Mouse (Mus musculus): ENCODE measurements around the gene Cdc20b. TPM values are rescaled to one million over a fixed set of nuclear protein-coding genes. Genes with fewer than 3 reads are reported as not detected.

Gene Cdc20b
- total RNA-seq, 2 experiments from 2014 or later = not detected

DNA sequence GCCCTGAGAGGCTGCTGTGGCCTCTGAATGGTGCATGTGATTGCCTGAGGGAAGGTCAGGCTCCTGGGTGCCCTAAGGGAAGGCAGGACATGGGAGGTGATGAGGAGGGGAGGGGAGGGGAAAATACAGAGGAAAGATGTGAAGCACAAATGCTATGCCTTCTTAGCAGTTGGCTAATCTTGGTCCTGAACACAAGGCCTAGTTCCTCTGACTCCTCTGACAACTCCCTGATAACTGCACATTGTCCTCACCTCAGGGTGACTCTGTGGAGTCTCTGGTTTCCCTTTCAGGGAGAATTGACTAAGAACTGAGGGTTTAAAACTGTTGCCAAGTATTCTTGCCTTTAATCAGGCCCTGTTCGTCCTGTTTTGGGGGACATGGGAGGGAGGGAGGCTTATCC is 59.7 kb downstream of the Cdc20b start:
- no peak for DNase-seq (ENCODE audit: low spot score)

DNA sequence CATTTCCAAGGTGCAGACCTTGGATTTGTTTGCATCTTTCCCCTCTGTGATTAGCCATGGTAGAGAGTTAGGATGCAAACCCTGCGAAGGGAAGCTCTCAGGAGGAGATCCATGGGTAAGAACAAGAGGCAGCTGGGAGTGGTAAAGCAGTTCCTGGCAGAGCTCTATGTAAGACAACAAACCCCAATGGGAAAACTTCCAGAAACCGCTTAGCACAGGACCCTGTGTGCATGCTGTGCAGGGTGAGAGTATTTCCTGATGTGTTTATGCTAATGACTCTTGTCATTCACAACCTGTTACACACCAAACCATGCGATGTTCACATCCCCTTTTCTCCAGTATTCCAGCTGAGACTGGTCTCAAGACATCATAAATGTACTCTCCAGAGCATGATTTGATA is 62.1 kb downstream of the Cdc20b start:
- DNase-seq (ENCODE audit: low spot score) = no peak

DNA sequence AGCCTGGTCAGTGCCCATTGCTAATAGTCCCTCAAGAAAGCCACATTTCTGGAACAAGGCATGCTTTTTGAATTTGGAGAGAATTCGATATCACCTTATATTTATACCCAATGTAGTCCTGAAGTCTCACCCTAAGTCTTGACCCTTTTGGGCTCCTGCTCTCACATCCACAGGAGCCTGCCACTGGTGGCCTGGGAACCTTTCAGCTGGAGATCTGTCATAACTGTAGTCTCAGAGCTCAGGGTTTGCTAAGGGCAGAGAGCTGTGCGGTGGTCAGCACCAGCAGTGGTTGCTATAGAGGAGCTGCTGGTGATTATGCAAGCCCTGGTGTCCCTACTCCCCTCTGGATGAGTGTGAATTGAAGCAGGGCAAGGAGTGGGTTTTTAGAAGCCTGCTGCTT is 63.5 kb downstream of the Cdc20b start:
- no peak for DNase-seq (ENCODE audit: low spot score)

DNA sequence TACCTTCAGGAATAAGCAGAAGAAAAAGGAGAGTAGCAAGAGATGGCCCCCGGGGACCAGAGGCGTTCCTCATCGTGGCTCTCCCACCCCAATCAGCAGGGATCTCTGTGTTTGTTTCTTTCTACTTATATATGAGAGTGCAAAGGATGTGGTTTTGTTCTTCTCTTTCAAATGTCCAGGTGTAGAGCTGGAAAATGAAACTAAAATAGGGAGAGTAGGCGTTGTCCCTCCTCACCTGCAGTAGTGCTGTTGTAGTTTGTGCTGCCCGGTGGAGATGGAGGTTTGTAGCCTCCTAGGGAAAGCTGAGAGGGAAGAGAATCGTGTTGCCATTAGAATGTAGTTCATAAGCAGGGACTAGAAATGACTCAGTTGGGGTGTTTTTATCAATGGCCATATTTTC is 66.0 kb downstream of the Cdc20b start, which contains the start of gene Gzma:
Gene Gzma, minus strand, starts transcription at position 103 of the 400 bp plus-strand sequence.
- DNase-seq (ENCODE audit: low spot score) = no peak

DNA sequence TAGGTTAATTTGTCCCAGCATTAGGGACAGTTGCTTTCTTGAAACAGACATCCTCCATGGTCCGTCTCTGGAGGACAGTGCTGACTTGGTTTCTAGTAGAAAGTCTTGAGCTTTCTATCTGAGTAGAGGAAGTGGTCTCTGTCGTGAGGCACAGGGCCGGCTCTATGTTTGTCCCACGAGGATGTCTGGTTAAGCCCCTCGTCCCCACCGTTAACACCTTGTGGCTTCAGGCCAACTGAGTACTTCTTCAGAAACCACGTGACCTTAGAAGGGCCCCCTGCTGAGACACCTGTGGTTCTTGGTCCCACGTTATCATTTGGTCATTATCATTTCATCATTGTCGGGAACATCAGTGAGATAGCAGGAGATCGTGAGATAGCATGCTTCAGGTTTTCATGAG is 66.9 kb downstream of the Cdc20b start:
- no peak for DNase-seq (ENCODE audit: low spot score)

DNA sequence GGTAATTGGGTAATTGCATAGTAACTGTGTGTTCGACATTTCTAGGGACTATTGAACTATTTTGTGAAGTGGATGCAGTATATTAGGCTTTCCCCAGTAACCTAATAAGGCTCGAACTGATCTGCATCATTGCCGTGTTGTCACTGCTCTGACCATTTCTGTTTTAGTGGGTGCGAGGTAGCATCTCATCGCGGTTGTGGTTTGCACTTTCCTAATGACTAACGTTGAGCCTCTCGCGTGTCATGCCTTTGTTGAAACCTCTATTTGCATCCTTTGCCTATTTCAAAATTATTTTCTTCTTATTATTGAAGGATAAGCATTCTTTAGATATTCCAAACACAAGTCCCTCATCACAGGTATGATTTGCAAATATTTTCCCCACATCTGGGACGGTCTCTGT is 69.8 kb downstream of the Cdc20b start:
- DNase-seq (ENCODE audit: low spot score) = no peak

DNA sequence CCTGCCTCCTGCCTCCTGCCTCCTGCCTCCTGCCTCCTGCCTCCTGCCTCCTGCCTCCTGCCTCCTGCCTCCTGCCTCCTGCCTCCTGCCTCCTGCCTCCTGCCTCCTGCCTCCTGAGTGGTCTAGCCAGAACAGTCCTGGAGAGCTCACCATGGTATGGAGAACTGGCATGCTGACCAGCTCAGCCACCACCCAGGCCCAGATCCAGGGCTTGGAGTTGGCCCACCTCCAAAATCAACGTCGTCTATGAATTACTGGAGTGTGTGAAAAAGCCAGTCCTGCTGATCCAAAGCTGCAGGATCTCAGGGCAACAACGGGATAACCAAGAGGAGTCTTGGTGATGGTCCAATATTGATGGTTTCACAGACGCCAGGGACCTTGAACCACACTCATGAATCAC is 84.1 kb downstream of the Cdc20b start:
- no peak for DNase-seq (ENCODE audit: low spot score)

DNA sequence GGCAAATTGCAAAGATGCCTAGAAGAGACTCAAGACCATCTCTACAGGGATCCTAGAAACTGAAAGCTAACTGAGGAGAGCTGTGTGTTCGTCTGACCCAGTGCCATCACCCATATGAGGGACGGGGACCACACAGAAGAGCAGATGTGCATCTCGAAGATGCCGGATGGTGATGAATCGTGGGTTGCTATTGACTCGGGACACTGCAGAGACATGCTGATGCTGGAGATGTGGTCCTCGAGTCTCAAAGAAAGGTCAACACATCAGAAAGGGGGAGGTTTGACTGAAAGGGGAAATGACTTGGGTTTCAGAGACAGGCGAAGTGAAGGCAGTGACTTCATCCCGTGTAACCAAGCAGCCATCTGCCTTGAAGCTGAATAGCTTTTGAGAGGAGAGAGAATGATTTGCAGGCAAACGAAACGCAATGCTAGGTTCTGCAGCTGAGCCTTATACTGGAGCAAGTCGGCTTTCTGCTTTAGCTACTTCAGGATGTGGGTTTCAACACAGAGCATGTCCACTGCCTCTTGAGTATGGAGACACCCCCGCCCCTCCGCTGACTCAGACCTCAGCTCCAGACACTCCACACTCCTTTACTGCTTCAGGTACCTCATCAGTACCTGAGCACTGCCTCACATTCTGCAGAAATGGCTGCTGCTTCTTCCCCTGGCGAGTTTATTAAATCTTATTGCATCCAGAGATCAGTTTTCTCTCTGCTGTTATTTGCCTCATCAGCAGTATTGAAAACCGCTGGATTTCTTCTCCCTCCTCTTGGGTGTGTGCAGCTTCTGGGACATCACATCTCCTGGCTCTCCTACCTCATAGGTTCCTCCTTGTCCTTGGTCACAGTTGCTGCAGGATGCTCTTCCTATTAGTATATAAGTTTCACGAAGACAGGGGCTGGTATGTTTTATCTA is 85.7 kb downstream of the Cdc20b start:
- no peak for DNase-seq (ENCODE audit: low spot score)

DNA sequence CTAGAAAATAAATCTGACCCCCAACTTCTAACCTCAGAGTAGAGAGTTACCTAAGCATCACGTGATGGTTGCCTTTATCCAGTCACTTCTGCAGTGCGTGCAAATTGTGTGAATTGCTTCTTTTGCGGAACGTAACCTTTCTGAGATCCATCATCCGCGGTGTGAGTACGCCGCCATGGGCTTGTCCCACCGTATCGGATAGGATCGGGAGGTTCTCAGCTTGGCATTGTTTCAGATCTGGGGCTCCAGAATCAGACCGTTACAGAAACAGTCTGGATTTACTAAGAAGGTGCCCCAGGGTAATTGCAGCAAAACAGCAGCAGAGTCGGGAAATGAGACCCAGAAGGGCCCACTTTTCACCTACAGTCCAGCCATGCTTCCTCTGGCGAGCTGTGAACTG is 86.4 kb downstream of the Cdc20b start:
- DNase-seq (ENCODE audit: low spot score) = no peak

DNA sequence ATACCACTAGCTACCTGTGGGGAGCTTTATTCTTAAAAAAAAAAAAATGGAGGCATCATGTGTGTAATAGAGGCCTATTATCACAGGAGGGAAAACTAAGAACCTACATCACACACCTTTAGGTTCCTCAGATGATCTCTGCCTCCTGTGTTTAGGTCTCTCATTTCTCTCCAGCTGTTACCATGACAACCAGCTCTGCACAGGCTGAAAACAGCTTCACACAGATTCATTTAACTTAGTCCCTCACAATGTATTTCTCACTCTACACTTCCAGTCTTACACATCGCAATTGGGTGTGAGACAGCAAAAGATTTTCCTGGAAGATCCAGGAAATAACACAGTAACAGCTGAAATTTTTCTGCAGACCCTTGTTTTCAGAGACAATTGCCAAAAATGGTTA is 95.1 kb downstream of the Cdc20b start:
- no peak for DNase-seq (ENCODE audit: low spot score)

DNA sequence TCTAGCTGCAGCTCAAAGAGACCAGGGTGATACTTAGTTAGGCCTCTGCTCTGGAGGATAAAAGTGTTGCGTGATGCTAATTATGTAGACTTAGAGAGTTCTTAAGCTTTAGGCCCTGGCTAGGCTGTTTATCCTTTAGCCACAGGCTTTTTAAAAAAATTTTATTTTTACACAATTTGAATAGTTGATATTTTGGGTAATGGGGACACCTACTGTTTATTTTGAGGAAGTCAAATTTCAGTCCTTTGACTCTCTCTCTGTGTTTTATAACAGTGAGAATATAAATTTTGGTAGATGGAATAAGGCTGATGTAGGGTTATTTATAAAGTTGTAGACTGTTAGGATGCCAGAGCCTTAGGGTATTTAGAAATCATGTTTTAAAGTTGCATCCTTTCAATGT is 104.7 kb downstream of the Cdc20b start:
- DNase-seq (ENCODE audit: low spot score) = no peak

Small RNAs within 50 kb of the gene (microRNA-seq; reads per million reads assigned to microRNA genes)
- gene Mir449a (3.1 reads per million), gene Mir449b (not detected), gene Mir449c (not detected)

Other genes starting within 250 kb of the Cdc20b start
- 10 to 100 TPM; 34.2 to 53.9 TPM for gene Plpp1, start 234.3 kb upstream of the Cdc20b start, total RNA-seq (2021)
- gene Mtrex, start 107.7 kb upstream of the Cdc20b start, total RNA-seq (2021) = 10 to 100 TPM; 28.4 to 30.8 TPM
- 10 to 100 TPM; 15.4 to 15.8 TPM for gene Dhx29, start 107.7 kb upstream of the Cdc20b start, total RNA-seq (2021)
- gene Ccno, start 47.3 kb upstream of the Cdc20b start, total RNA-seq (2021) = not detected
- not detected for gene Mcidas, start 41.3 kb upstream of the Cdc20b start, total RNA-seq (2021)
- 1 to 10 TPM; 4.2 to 4.9 TPM for gene Gpx8, start 11.3 kb downstream of the Cdc20b start, total RNA-seq (2021)
- not detected for gene Gzma, start 65.9 kb downstream of the Cdc20b start, total RNA-seq (2021)
- gene Esm1, start 174.5 kb downstream of the Cdc20b start, total RNA-seq (2021) = under 1 TPM; 0.11 to 0.40 TPM
- not detected for gene Gzmk, start 190.8 kb downstream of the Cdc20b start, total RNA-seq (2021)